Mouse (Mus musculus) CD4-positive, CD25-positive, alpha-beta regulatory T cell, adult 2 months (primary cell): ENCODE measurements around the gene Spsb1.

ENCODE experiments used
- DNase-seq: peaks from one replicate; pipeline ENCODE4 v3.0.0-alpha.2; 2012; ENCODE audit warnings: low read depth, low spot score

The Spsb1 gene

DNA sequence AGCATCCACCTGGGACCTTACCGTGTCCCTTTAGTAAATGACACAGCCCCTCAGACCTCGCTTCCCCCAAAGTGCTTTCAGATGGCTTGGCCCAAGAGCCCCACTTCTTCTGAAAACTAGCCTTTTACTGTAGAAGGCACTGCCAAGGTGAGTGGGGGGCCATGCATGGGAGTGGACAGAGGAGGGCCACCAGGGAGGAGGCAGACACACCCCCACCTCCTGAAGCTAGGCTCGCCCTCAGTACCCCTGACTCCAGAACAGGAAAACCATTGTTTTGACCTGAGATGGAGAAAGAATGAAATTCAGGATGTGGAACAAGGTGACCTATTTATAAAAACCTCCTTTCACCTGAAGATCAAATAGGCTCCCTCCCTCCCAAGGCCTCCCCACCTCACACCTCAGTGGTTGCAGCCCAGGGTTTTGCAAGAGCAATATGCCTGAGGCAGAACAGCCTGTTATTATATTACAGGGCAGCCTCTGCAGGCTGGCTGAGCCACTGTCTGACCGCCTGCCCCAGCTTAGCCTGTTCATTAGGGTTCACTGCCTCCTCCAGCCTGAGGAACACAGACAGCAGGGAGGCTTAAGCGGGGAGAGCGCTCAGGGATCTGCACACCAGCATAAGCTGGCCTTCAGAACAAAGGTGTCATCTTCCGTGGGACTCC lies 41.0 kb downstream of the Spsb1 start:
- DNase-seq, result peak; percentile 12

DNA sequence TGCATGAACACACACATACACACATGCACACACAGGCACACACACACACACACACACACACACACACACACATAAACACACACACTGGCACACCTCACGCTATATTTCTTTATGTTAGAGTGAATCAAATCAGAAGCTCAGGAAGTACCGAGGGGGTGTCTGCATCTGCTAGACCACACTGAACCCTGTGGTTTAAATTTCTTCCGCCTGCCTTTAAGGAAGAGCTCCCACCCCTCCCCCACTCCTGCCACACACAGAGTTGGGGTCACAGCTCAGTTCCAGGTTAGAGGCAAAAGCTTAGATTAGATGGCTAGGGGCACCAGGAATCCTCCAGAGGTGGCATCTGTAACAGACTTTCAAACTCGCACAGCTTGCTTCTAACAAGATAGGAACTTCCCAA lies 42.4 kb downstream of the Spsb1 start:
- peak; percentile 64 for DNase-seq

DNA sequence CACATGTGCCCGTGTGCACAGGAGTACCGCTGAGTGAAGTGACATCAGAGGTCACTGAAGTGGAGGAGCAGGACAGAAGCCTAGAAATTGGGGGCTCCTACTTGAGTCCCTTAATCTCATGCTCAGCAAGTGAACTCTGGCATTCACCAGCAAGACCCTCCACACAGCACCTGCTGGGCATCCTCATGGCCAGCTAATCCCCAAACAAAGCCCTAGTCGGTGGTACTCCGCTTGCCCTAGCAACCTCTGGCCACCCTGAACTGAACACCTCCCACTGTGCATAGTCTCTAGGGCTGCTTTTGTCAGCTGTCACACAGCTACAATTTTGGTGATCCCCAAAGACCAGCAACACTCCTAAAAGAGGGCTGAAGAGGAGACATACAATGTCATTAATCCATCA lies 44.3 kb downstream of the Spsb1 start:
- DNase-seq, result no peak

DNA sequence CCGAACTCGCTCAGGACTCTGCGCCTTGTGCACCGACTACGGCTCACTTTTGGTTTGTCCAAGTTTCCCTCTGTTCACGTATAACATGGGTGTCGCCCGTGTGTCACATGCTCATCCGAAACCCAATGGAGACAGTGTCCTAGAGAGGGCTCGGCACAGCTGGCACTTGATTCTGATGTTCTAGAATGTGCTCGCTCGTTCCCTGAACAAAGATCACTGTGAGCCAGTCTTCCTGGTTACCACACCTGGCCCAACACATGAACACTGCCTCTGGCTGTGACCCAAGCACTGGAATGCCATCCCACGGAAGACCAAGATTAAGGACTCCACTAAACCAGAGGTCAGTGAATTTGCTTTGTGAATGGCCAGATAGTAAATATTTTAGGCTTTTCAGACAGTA lies 45.3 kb downstream of the Spsb1 start:
- no peak for DNase-seq

DNA sequence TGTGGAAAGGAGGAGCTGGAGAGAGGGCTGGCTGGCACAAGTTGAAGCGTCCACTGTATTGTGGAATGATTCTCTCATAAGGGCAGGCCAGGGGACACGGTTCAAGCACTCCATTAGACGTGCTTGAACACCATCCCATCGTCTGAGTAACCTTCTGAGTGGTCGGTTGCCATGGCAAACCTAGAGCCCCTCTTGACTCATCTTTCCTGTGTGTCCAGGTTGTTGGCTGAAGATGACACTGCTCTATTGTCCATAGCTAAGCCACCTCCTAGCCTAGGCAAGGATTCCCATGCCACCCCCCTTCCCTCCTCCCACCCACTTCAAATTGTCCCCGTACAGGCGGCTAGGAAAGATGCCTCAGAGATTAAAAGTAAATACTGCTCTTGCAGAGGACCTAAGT lies 45.9 kb downstream of the Spsb1 start:
- DNase-seq, result no peak

DNA sequence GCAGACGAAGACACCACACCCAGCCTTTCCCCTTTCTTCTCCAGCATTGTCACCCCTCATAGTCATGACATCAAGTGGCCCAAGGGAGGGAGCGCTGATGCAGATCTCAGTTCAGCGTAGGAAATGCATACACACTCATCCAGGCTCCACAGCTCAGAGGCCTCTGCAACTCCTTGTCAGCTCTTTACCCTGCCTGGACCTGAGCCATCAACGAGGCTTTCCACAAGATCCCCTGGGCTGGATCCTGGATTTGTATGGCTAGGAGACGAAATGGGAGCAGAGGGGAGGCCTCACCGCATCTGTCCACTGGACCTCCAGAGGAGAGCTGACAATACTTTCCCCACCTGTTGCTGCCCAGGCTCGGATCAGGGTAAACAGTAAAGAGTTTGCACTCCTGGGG lies 47.2 kb downstream of the Spsb1 start:
- DNase-seq, result no peak

DNA sequence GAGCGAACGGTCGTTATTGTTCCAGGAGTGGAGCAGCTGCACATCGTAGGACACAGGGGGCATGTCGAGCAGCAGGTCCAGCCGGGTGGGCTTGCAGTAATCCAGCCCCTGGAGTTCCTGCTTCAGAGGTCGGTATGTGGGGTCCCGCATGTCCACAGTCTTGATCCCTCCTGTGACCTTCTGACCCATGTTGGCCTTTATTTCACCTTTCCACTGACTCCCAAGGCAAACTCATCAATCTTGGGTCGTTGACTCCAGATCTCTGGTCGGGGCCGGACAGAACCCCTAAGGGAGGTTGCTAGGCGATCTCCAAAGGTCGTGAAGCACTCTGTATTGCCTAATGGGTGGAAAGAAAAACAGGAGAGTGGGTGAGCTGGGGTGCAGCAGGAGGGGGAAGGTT lies 47.9 kb downstream of the Spsb1 start:
- no peak for DNase-seq

DNA sequence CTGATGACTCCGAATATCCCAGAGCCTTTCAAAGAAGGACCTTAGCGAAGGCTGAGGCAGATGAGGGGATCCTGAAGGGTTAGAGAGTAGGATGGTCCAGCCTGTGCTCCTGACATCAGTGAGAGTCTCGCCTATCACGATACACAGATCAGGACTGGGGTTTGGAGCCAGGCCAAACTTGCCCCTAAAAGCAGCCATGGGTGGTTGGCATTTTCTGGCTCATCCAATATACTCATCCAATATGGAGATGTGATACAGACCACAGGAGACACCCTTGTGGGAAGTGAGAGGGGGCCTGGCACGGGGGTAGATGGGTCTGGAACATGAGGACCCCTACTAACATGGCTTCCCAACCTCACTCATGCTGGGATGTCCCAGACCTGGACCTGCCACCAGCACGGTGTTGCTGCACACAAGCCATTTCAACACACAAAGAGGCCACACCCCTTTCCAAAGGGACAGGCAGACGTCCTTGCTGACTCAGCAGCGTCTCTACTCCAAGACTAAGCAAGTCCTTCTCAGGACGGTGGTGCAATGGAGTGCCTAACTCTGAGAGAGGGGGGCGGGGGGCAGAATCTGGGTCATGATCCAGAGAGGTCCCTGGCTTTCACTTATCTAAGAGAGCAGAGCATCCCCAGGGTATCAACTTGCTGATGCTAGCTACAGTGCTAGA lies 49.4 kb downstream of the Spsb1 start:
- no peak for DNase-seq

DNA sequence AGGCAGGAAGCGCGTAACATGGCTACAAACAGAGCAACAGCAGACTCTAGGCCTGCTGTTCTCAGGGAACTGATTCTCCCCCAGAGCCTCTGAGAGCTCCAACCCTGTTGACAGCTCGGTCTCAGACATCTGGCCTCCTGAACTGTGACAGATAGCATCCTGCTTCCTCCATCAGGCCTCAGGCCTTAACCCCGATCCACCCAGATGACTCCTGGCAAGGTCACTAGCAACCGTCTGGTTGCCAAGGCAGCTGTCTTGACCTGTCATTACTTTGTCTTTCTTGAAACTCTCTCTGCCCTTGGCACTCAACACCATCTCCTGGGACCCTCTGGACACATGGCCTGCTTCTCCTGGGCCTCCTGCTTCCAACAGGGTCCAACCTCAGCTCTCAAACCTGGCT lies 51.8 kb downstream of the Spsb1 start:
- no peak for DNase-seq

DNA sequence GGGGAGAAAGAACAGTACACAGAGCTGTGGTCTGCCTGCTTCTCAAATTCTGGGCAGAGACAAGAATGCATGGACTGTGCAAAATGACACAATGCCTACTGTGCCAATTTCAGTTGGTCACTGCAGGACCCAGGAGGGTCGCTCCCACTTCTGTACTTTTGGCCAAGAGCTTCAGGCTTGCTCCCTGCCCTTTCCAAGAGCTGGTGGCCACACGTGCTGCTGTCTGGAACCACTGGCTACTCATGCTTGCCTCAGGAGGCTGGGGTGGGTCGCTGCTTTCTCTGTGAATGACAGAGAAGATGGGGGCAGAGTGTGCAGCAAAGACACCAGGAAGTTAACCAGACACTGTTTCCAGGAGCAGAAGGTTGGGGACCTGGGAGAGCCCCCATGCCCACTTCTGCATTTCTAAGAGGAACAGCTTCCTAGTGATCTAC lies 53.5 kb downstream of the Spsb1 start:
- DNase-seq, result no peak

DNA sequence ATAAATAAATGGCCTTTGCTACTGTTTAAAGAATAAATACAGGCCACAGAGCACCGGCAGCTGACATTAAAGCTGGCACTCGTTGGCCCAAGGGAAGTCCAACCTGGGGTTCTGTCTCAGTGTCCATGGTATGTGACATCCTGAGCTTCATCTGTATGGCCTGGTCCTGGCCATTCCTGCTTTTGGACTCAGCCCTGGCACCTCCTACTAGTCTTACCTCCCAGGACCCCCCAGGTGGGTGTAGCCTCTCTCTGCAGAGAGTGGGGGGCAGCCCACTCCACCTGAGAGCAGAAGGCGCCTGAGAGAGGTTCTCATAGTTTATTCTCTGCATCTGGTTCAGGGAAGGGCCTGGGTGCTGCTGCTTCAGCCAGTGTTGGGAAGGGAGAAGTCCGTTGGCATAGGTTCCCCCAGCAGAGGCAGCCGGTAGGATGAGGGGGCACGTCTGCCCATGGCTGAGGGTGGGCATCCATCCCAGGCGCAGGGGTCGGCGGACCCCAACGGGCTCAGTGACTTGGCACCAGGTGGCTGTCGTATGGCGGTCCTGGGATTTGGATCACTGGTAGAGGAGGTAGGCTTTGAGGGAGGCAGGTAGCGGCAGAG lies 57.1 kb downstream of the Spsb1 start:
- no peak for DNase-seq

DNA sequence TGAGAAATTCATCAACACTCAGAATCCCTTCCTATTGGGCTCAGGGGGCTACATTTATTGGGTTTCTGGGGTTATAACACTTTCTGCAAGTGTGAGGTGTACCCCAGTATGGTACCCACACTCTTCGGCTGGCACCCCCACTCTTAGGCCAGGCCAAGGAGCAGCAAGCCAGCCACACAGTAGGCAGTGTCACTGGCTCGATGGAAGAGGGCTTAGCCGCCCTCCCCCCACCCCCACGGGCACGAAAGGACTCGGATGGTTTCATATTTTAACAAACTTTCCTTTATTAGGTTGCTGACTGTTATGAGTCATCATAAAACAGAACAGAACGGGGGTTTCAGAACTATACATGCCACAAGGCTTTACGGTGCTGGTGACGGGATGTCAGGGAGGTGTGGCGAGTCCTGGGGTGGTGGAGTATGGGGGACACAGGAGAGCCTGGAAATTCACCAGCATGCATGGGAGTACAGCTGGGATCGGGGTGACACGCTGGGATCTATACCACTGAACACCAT lies 58.8 kb downstream of the Spsb1 start:
- peak; percentile 45 for DNase-seq

DNA sequence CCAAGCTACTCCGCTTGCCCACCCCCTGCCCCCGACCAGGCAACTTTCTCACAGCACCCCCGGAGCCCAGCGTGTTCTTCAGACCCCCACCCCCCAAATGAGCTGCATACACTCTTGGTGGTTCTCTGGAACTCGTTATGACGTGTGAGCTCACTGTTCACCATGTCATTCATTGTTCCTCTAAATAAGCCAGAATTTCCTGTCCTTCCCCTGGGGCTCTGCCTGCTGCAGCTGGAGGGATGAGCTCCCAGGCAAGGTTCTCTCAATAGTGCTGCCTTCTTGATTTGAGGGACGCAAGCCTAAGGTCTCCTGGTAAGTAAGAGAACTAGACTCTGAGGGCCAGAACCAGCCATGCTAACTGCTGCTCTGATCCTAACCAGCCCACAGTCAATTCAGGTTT lies 59.6 kb downstream of the Spsb1 start:
- DNase-seq, result no peak

DNA sequence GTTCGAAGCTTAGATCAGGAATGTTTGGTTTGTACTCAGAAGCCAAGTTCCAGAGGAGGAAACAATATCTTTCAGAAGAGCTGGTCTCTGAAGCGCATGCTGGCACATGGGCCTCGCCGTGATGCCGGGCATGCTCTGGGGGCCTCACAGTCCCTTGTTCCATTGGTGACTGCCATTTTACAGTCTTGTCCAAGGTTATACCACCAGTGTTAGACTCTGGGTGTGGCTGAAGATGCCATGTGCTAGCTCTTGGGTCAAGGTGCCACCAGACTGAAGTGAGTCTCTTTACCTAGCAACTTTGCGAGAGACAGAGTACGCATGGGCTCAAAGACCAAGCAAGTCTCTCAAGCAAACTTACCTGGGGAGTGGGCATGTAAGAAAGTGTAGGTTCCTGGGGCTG lies 60.5 kb downstream of the Spsb1 start:
- no peak for DNase-seq

DNA sequence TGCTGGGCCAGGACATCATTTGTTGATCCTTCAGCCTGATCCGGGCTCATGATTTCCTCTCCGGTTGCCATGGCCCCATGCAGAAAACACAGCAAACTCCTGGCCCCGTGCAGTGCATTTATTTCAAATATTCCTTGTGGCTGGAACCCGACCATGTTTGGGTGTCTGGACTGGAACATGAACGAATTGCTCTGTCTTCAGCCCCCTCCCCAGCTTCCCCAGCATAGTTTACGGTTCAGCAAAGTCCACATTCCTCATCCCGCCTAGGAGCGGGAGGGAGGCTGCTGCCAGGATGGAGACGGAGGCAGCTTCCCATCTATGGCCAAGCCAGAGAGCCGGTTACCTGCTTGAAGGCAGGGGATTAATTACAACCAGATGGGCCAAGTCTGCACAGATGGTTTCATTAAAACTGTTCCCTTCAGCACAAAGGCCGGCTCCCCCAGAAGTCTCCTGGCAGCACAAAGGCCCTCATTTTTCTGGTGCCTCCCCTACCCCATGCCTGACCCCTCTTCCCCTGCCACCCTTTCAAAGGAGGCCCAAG lies 61.2 kb downstream of the Spsb1 start:
- no peak for DNase-seq

DNA sequence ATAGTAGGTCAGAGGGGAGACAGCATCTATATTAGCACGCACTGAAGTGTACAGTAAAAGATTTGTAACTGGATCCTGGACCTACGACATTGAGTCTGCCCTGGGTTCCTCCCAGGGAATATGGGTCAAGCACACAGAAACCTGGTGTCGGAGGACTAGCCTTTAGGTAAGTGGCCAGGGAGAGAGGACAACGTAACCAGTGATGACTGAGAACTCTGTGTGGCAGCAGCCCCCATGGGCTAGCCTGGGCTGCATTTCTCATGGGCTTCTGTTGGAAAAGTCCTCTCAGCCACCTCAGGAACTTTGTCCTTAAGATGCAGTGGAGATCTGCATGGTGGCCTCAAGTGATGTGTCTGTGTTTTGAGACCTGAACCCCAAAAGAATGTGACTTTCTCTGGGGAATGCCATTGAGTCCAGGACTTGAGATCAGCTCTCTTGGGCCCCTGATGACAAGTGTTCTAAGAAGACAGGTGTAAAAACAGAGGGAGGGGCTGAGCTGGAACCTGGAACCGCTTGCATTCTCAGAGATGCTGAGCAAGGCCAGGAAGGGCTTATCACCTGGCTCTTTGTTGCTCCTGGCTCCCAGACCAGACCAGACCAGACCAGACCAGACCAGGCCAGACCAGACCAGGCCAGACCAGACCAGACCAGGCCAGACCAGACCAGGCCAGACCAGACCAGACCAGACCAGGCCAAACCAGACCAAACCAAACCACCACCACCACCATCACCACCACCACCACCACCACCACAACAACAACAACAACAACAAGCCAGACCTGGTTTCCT lies 63.5 kb downstream of the Spsb1 start:
- no peak for DNase-seq

DNA sequence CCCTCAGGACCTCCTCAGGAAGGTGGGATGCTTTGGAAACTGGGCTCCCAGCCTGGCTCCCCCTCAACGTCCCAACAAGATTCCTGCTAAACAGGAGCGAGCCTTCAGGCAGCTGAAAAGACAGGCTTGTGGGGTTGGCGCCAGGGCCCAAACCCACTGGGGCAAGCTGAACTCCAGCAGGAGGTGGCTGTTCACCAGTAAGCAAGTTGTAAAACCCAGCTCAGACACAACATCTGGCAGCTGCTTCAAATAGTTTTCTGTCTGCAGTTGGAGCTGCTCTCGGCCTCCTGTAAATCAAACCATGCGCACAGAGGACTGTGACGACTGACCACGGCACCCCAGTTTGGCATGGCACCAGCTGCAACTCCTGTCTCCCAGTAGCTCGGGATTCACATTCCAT lies 64.3 kb downstream of the Spsb1 start:
- DNase-seq, result no peak

DNA sequence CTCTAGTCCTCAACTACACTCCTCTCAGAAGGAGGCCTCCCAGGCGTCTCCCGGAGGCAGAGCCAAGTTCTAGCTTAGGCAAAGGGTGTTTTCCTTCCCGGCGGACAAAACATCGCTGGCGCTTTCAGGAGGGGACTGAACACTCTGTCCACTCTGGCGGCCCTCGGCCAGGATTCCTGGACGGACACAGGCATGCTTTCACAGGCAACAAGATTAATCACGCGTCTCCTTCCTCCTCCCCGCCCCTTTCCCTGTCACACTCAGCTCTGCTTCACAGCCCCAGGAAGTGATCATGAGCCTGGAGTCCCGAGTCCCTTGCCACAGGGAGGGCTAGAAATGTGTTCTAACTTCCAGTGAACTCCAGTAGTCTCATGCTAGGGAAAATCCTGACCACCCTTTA lies 65.0 kb downstream of the Spsb1 start:
- DNase-seq, result peak; percentile 41

DNA sequence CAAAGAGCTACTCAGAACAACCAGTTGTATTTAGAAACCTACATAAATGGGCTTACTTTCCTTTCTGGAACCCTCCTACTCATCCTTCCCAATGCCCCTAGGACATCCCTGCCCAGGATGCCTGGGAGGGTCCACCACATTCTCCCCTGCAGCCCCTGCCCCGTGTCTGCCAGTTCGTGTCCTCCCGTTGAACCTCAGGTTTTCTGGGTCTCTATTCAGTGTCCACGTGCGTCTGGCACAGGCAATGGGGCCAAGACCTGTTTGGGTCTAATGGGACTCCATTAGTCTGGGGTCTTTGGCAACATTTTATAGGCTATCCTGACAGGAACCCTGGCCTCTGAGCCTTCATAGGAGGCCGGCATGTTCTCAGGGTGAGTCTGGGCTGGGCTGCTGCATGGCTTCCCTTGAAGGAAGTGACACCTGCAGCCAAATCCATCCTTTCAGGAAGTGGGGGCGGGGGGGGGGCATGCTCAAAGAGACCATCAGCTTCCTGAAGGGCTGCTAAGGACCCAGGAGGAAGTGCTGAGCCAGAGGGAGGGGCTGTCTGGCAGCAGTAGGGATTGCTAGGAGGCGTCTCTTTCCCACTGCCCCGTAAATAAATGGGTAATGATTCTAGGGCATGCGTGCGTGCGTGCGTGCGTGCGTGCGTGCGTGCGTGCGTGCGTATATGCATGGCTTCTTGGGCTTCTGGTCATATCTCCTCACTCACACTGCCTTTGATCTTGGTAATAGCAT lies 65.9 kb downstream of the Spsb1 start:
- peak; percentile 64 for DNase-seq

DNA sequence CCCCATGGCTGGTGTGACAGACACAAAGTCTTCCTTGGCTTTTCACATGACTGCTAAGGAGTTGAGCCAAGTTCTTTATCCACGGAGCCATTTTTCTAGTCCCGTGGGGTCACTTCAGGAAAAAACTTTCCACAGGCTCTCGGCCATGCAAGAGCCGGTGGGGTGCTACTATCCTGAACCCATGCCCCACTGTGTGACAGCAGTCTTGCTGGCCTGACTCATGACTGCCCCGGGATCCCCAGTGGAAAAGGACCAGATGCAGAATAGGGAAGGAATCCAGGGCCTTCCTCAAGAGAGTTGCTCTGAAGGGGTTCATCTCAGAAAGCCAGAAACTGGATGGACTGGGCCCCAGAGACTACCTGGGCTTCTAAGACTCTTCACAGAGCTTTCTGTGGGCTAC lies 66.7 kb downstream of the Spsb1 start:
- no peak for DNase-seq
